Mouse (Mus musculus) liver, adult 2 months (tissue): ENCODE results near the gene Ccdc57.

ENCODE experiments used
- CTCF ChIP-seq: fragments of 200-500 bp; IDR thresholded peaks from 2 replicates; pipeline ENCODE4 v1.5.1; 2011; ENCODE audit warnings: low read depth, low read length, control low read depth
- POLR2A ChIP-seq: fragments of 200-500 bp; IDR thresholded peaks from 2 replicates; pipeline ENCODE4 v1.6.1; 2011; ENCODE audit warnings: low read length, control low read depth; ENCODE audit not compliant: insufficient read depth; ENCODE audit errors: extremely low read depth

DNA sequence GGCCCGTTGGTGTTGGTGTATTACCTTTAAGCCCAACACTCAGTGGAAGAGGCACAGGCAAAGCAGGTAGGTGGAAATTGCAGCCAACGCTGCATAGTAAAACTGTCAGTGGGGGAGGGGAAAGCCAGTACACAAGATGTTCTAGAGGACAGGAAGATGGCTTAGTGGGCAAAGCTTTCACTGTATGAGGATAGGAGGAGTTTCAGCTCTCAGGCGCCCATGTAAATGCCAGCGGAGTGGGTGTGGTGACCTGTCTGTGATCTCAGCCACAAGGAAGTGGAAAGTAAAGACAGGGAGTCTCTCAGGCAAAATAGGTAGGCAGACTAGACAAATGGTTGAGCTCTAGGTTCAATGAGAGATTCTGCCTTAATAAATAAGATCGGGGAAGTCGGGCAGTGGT lies 8.3 kb upstream of the Ccdc57 start:
- TF ChIP-seq CTCF (no peak), POLR2A (no peak)
